Mouse (Mus musculus) cerebellum, postnatal 25 days (tissue): ENCODE data around the gene Zfp638.
"Not testable (repeated sequence)": the region's sequence is repeated elsewhere in the genome, so short reads cannot be mapped to it uniquely, and the experiment has no call there.

ENCODE experiments used
- DNase-seq, 2 experiments: peaks; one replicate each; pipeline ENCODE4 v3.0.0; 2021; ENCODE audit warnings: mixed read lengths in 2 of 2

Zfp638 gene

DNA sequence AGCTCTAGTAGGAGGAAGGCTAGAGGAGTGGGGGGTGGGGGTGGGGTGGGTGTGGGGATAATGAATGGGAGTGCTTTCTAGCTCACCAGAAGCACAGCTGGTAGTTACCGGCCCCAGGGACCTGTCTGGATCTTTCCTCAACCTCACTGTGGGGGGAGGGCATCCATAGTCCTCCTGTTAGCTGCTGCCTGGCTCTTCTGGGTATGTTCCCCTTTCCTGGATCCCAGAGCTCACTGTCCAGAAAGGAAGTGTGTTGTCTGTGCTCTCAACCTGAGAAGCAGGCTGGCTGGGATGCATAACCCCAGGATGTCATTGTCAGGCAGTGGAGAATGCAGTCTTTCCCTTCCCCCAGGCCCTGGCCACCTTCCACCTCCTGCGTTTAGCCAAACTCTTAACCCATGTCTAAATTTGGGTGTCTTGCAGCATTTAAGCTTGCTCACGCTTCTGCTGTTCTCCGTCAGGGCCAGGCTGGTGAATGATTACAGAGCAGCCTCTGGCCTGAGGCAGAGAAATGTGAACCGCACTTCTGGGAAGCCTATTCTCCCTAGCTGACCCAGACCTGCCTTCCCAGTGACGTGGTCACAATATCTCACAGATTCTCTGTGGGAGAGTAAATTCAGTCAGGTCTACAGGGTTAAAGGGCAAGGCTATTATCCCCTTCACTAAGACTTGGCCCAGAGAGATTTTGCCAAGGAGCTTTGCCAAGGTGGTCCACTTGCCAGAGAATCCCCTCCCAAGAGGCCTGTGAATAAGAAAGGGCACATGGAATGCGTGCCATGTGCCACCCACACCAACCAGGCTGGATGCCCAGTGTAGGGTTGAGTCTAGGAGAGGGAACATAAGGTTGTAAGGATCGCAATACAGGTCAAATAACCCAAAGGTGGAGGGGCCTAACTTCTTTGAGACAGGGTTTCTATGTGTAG is 143.7 kb downstream of the Zfp638 start:
- no peak for DNase-seq

DNA sequence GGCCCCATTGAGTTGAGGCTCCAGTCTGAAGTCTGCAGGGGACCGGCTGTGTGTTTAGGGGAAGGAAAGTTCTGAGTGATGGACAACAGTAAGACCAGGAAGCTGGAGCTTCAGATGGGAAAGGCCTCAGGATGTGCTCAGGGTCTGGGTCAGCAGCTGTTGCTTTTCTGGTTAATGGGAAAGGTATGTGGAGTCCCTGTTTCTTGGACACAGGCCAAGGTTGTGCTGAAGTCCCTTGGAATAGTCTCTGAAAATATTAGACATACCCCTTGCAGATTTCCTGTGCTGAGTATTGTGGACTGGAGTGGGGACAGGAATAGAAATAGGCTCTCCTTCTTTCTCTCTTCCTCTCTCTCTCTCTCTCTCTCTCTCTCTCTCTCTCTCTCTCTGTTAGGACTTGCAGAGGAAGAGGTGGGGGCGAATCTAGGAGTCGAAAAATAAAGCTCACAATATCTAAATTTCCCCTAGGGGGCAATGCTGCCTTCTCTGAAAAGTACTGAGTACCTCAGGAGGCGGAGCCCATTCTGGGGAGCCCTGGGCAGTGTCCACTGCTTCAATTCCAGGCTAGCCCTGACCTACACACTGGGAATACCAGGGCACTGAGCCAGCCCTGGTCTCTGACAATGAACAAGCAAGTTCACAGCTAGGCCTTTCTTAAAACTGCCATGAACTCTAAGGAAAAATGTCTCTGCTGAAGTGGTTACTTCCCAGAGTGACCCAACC is 148.2 kb downstream of the Zfp638 start:
- not testable (repeated sequence) for DNase-seq

GRCm38 (mm10) chr6:84016851-84017250 is 149.9 kb downstream of the Zfp638 start:
- no peak for DNase-seq

DNA sequence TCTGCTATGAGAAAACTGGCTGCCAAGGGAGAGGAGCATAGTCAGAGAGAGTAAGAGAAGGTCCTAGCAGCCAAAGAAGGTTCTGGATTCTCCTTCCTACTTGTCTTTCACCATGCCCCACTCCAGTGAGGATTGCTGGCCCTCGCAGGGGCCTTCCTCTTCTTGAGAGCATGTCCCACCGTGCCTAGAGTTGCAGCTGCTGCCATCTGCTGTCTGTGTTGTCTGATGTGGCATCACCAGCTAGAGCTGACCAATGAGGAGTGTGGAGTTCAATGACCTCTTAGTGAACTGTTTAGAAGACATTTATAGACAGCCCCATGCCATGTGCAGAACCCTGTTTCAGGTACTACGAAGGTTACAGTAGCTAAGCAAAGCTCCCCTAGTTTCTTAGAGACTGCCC is 150.5 kb downstream of the Zfp638 start:
- DNase-seq: no peak

GRCm38 (mm10) chr6:84018906-84019550 is 152.1 kb downstream of the Zfp638 start:
- DNase-seq: peak; percentile 18 to 35

GRCm38 (mm10) chr6:84020002-84020401 is 153.1 kb downstream of the Zfp638 start:
- DNase-seq: no peak

GRCm38 (mm10) chr6:84021990-84022389 is 155.1 kb downstream of the Zfp638 start:
- no peak for DNase-seq

GRCm38 (mm10) chr6:84025636-84026035 is 158.7 kb downstream of the Zfp638 start:
- DNase-seq: no peak

DNA sequence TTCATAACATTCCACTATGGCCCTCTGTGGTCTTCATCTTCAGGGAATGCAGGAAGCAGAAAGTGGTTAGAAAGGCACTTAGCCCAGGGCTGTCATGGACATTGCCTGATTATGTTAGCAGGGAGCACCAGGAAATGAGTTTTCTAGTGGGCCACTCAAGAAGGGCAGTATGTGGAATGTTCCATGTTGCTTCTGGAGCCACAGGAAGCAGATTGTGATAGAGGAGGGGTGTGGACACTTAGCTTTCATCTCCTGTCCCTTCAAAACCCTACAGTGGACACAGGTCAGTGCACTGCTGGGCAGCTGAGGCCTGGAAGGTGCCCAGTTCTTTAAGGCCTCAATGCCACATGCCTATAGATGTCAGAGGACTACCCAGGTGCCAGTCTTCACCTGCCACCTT is 161.9 kb downstream of the Zfp638 start:
- no peak for DNase-seq

- DNase-seq: no peak
Measured at GRCm38 (mm10) chr6:84029775-84030174, 162.9 kb downstream of the Zfp638 start.

- not testable (repeated sequence) for DNase-seq
Measured at GRCm38 (mm10) chr6:84032516-84032915, 165.6 kb downstream of the Zfp638 start.
